Mouse (Mus musculus): Measurements from ENCODE around the gene Endod1. TPM values are rescaled to one million over a fixed set of nuclear protein-coding genes. Genes with fewer than 3 reads are reported as not detected.

The Endod1 gene
- 15.6 and 16.5 TPM in 2 replicates for polyA plus RNA-seq (2015; fragmentation: Nextera tagmentation; extraction: Ambion mirVana)

DNA sequence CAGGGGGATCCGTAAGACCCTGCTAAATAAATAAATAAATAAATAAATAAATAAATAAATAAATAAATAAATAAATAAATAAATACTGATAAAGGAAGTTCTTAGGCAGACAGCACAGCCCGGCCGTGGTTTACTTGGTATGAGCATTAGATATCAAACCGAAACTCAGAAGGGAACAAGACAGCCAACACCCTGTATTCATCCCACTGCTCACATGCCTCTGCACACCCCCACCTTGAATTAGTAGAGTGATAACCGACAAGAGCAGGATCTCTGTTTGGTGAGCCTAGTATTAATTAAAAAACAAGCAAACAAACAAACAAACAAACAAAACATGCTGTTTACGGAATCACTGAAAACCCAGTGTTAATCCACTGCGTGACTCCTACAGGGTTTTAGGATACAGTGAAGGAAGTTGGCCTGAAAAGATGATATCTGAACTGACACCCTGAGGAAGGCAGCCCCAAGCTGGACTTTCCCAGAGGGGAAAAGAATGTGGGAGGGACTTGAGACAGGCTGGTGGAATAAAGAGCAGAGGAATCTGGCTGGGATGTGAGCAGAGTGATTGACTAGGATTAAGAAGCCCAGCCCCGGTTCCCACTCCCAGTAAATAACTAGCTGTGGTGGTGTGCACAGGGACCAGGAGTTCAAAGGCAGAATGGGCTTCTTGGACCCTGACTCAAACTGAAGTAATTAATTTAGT is at the start of gene Endod1:
Gene Endod1, minus strand, starts transcription at position 155 of the 703 bp plus-strand sequence.
- 6% methylated on average over 8 of the region's 8 CpGs for WGBS
- Histone ChIP-seq H3K4me2 (peak within 1 kb of the TSS; percentile 91), H3K36me3 (no peaks in the 10 kb centered on the region), H3K4me3 (peak within 1 kb of the TSS; percentile 75), H3K27ac (replicated peaks) (peak within 1 kb of the TSS; percentile 87), H3K9ac (peak within 1 kb of the TSS; percentile 88), H3K4me1 (replicated peaks) (peaks cover 19% of the 10 kb centered on the region), H3K27me3 (peaks cover 18% of the 10 kb centered on the region), H3K9me3 (no peaks in the 10 kb centered on the region)
- peak; percentile 65 for ATAC-seq (ENCODE audit: low read depth)

DNA sequence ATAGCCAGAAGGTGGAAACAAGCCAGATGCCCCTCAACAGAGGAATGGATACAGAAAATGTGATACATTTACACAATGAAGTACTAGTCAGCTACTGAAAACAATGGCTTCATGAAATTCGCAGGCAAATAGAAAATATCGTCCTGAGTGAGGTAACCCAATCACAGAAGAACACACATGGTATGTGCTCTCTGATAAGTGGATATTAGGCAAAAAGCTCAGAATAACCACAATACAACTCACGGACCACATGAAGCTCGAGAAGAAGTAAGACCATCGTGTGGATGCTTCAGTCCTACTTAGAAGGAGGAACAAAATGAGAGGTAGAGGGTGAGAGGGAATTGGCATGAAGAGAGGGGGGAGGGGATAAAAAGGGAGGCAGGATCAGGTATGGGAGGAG is 27.8 kb upstream of the Endod1 start:
- H3K4me2 ChIP-seq, result no peak overlapping the region
- no peak overlapping the region for H3K9ac ChIP-seq
- 92% methylated on average over 5 of the region's 5 CpGs for WGBS
- H3K4me1 ChIP-seq (replicated peaks), result no peaks in the 10 kb centered on the region
- H3K9me3 ChIP-seq, result no peaks in the 10 kb centered on the region
- ATAC-seq (ENCODE audit: low read depth), result no peak
- no peaks in the 10 kb centered on the region for H3K27me3 ChIP-seq
- H3K36me3 ChIP-seq, result no peaks in the 10 kb centered on the region
- no peak overlapping the region for H3K4me3 ChIP-seq
- H3K27ac ChIP-seq (replicated peaks), result no peak overlapping the region

DNA sequence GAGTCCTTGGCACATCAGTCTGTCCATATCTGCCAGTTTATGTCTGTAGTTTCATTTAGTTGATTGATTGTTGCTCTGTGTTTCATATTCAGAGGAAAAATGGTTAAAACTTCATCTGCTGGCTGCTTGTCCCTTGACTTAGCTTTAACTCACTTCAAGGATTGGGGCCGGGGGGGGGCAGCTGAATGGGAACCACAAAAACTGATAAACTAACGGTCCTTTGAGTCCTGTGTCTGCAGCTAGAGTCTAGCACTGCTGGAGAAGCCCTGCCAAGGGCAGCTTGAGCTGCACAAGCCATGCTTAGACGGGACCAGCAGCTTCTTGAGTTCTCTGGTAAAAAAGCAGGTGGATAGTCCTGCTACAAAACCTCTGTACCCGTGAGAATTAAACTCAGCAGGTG is 26.7 kb upstream of the Endod1 start:
- Histone ChIP-seq H3K4me1 (replicated peaks) (no peaks in the 10 kb centered on the region), H3K4me3 (no peak overlapping the region), H3K36me3 (no peaks in the 10 kb centered on the region), H3K27me3 (no peaks in the 10 kb centered on the region), H3K27ac (replicated peaks) (no peak overlapping the region), H3K9ac (no peak overlapping the region), H3K4me2 (no peak overlapping the region), H3K9me3 (no peaks in the 10 kb centered on the region)
- no peak for ATAC-seq (ENCODE audit: low read depth)
- WGBS, result 76% methylated on average over 4 of the region's 4 CpGs

DNA sequence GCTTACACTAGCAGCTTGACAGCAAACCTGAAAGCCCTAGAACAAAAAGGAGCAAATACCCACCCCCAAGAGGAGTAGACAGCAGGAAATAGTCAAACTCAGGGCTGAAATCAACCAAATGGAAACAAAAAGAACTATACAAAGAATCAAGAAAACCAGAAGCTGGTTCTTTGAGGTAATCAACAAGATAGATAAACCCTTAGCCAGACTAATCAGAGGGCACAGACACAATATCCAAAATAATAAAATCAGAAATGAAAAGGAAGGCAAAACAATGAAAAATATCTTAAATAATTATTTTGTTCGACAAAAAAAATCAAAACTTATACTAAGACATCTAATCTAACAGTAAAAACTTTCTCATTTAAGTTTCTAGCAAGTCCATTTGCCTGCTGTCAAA is 24.7 kb upstream of the Endod1 start:
- Histone ChIP-seq H3K27ac (replicated peaks) (no peak overlapping the region), H3K36me3 (no peaks in the 10 kb centered on the region), H3K27me3 (no peaks in the 10 kb centered on the region), H3K4me3 (no peak overlapping the region), H3K9me3 (no peaks in the 10 kb centered on the region), H3K4me1 (replicated peaks) (no peaks in the 10 kb centered on the region), H3K4me2 (no peak overlapping the region), H3K9ac (no peak overlapping the region)
- 78% methylated on average over 1 of the region's 1 CpGs for WGBS
- ATAC-seq (ENCODE audit: low read depth), result no peak

DNA sequence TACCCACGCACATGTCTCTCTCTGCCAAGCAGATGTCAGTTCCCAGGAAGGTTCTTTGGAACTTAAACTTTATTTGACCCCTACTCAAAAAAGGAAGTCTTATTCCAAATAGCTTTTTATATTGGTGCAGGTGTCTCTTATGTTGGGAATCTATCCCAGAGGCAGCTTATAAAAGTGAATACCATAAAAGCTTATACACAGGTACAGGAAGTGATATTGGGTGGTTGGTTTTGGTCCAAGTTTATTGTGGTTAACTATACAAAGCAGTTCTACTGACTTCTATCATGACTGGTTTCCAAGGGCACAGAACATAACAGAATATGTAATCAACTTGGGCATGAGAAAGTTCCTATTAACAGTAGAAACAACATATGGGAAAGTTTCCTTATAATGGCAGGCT is 20.8 kb upstream of the Endod1 start:
- H3K4me2 ChIP-seq, result no peak overlapping the region
- no peaks in the 10 kb centered on the region for H3K4me1 ChIP-seq (replicated peaks)
- no peaks in the 10 kb centered on the region for H3K36me3 ChIP-seq
- H3K4me3 ChIP-seq, result no peak overlapping the region
- H3K9ac ChIP-seq, result no peak overlapping the region
- WGBS, result 89% methylated on average over 1 of the region's 1 CpGs
- no peaks in the 10 kb centered on the region for H3K9me3 ChIP-seq
- ATAC-seq (ENCODE audit: low read depth), result no peak
- H3K27me3 ChIP-seq, result no peaks in the 10 kb centered on the region
- H3K27ac ChIP-seq (replicated peaks), result no peak overlapping the region

DNA sequence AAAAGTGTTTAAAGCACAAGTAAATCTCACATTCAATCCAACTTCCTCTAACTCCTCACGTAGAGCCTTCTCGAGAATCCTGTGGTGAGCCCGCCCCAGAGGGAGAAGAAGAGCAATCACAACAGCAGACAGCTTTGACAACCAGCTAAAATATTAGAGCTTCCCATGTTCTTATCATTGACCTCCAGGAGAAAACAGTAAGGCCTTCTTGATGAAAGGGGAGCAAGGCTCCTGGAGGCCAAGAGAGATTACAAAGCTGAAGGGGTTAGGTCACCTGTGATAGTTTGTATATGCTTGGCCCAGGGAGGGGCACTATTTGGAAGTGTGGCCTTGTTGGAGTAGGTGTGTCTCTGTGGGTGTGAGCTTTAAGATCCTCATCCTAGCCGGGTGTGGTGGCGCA is 19.1 kb upstream of the Endod1 start:
- no peaks in the 10 kb centered on the region for H3K4me1 ChIP-seq (replicated peaks)
- no peak overlapping the region for H3K4me3 ChIP-seq
- ATAC-seq (ENCODE audit: low read depth), result no peak

DNA sequence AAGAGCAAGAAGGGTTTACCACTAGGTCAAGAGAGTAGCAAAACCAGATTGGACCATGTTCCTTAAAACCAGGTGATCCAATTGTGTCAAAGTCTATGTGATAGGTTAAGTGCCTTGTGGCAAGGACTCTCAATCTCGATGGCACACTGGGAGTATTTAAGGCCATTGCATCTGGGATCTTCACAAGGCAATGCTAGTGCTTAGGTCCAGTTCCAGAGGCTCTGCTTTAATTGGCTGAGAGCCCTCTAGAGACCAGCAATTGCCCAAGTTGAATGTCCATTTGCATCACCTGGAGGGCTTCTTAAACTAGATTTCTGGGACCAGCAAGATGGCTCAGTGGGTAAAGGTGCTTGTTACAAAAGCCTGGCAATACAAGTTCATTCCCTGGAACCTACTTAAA is 17.6 kb upstream of the Endod1 start:
- H3K36me3 ChIP-seq, result no peaks in the 10 kb centered on the region
- no peak overlapping the region for H3K27ac ChIP-seq (replicated peaks)
- no peaks in the 10 kb centered on the region for H3K27me3 ChIP-seq
- H3K4me3 ChIP-seq, result no peak overlapping the region
- no peaks in the 10 kb centered on the region for H3K4me1 ChIP-seq (replicated peaks)
- H3K4me2 ChIP-seq, result no peak overlapping the region
- ATAC-seq (ENCODE audit: low read depth), result no peak
- no peak overlapping the region for H3K9ac ChIP-seq
- no peaks in the 10 kb centered on the region for H3K9me3 ChIP-seq
- WGBS, result 78% methylated on average over 1 of the region's 1 CpGs

More for the DNA sequence above, 19.1 kb upstream of the Endod1 start:
- WGBS, result 93% methylated on average over 5 of the region's 5 CpGs
- Histone ChIP-seq H3K27me3 (no peaks in the 10 kb centered on the region), H3K9ac (no peak overlapping the region), H3K9me3 (no peaks in the 10 kb centered on the region), H3K27ac (replicated peaks) (no peak overlapping the region), H3K36me3 (no peaks in the 10 kb centered on the region), H3K4me2 (no peak overlapping the region)

DNA sequence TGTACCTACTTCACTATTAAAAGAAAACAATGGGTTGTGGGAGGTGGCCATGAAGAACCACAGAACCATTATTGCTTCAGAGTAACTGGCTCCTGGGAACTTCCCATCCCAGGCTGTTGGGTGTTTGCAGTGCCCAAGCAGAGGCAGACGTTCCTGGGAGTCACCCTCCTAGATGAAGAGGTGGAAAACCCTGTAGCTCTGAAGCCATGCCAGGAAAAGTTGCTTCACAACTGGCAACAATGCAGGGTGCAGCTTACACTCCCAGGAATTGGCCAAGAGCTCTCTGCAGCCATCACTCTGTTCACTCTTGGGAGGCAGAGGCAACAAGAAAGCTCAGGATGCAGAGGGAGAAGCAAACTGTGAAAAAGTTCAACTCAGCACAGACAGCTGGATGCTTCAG is 16.8 kb upstream of the Endod1 start:
- no peaks in the 10 kb centered on the region for H3K4me1 ChIP-seq (replicated peaks)
- H3K4me3 ChIP-seq, result no peak overlapping the region
- no peak overlapping the region for H3K9ac ChIP-seq
- ATAC-seq (ENCODE audit: low read depth), result no peak
- H3K36me3 ChIP-seq, result no peaks in the 10 kb centered on the region
- no peaks in the 10 kb centered on the region for H3K9me3 ChIP-seq
- no peaks in the 10 kb centered on the region for H3K27me3 ChIP-seq
- no peak overlapping the region for H3K4me2 ChIP-seq
- H3K27ac ChIP-seq (replicated peaks), result no peak overlapping the region
- 65% methylated on average over 1 of the region's 1 CpGs for WGBS

DNA sequence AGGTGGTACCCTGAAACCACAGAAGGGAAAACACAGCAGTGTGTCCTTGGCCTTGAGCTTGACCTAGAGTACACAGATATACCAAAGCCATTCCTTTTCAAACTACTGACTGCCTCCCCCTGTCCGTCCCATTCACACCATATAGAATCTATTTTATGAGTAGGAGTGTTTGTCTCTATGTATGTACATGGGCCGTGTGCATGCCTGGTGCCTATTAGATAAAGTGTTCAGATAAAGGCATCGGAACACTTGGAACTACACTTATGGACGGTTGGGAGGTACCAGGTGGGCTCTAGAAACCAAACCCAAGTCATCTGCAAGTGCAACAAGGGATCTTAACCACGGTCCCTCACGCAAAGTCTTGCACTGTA is 16.1 kb upstream of the Endod1 start:
- Histone ChIP-seq H3K4me2 (no peak overlapping the region), H3K27me3 (no peaks in the 10 kb centered on the region), H3K9me3 (no peaks in the 10 kb centered on the region), H3K9ac (no peak overlapping the region), H3K4me1 (replicated peaks) (no peaks in the 10 kb centered on the region), H3K27ac (replicated peaks) (no peak overlapping the region), H3K4me3 (no peak overlapping the region), H3K36me3 (no peaks in the 10 kb centered on the region)
- ATAC-seq (ENCODE audit: low read depth), result no peak
- 90% methylated on average over 6 of the region's 6 CpGs for WGBS

DNA sequence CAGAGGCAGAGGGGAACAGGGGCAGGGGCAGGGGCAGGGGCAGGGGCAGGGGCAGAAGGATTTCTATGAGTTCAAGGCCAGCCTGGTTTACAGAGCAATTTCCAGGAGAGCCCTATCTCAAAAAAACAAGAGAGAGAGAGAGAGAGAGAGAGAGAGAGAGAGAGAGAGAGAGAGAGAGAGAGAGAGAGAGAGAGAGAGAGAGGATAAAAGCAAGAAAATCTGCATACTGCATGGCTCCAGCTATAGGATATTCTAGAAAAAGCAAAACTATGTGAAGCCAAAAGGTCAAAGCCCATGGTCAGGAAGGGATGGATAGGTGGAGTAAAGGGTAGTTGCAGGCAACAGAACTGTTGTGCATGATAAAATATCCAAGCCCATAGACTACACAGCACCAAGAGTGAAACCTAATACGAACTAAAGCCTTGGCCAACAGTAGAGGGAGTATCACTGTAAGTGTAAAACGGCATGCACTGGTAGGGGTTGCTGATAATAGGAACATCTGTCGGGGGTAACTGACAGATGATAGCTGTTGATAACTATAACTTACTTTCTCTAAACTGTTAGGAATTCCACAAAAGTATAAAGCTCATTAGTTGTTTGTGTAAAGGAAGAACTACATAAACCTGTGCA is 15.6 kb upstream of the Endod1 start:
- Histone ChIP-seq H3K4me3 (no peak overlapping the region), H3K4me1 (replicated peaks) (no peaks in the 10 kb centered on the region), H3K4me2 (no peak overlapping the region), H3K27ac (replicated peaks) (no peak overlapping the region), H3K9me3 (no peaks in the 10 kb centered on the region), H3K27me3 (no peaks in the 10 kb centered on the region), H3K36me3 (no peaks in the 10 kb centered on the region), H3K9ac (no peak overlapping the region)
- 80% methylated on average over 3 of the region's 3 CpGs for WGBS
- ATAC-seq (ENCODE audit: low read depth), result no peak

DNA sequence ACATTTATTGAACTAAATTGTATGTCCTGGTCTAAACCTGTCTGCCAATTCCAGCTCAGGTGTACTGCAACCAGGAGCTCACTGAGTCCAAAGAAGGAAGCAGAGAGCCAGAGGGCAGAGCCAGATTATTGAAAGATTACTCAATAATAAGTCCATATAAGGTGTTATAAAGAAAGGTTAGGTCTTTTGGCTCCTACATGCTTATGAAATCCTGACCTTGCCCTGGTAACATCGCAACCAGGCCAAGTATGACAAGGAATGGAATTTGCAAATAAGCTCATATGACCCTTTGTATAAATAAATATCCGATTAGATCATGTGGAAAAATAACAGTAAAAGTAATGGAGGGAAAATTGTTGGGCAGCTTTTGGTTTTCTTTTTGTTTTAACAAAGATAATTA is 14.8 kb upstream of the Endod1 start:
- 76% methylated on average over 2 of the region's 2 CpGs for WGBS
- H3K27me3 ChIP-seq, result no peaks in the 10 kb centered on the region
- H3K4me2 ChIP-seq, result no peak overlapping the region
- H3K36me3 ChIP-seq, result no peaks in the 10 kb centered on the region
- H3K27ac ChIP-seq (replicated peaks), result no peak overlapping the region
- no peaks in the 10 kb centered on the region for H3K4me1 ChIP-seq (replicated peaks)
- no peak for ATAC-seq (ENCODE audit: low read depth)
- no peak overlapping the region for H3K9ac ChIP-seq
- H3K9me3 ChIP-seq, result no peaks in the 10 kb centered on the region
- H3K4me3 ChIP-seq, result no peak overlapping the region

DNA sequence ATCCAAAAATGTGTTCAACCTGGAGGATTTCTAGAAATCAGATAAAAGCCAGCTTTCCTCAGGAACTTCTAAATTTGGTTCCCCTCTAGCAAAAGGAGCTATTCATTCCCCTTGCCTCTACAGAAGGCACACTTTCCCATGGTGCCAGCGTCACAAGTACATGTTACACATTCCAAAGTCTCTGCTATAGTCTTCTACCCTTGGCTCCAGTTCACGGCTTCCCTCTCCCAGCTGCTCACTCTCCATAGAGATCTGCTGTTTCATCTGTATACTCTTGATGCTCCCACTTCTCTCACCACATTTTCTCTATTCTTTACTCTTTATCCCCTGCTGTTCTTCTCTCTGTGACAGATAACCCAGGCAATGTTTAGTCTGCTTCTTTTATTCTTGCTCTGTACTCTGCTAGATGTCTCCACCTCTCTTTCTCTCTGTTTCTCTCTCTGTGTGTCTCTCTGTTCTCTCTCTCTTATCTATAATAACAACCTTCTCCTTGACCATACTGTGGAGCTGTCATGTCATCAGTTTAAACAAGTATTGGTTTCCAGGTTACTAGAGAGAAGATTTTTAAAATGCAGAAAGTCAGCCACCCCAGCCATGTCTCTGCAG is 13.8 kb upstream of the Endod1 start:
- Histone ChIP-seq H3K4me1 (replicated peaks) (no peaks in the 10 kb centered on the region), H3K4me2 (no peak overlapping the region), H3K27me3 (no peaks in the 10 kb centered on the region), H3K9me3 (no peaks in the 10 kb centered on the region), H3K36me3 (no peaks in the 10 kb centered on the region), H3K9ac (no peak overlapping the region), H3K27ac (replicated peaks) (no peak overlapping the region), H3K4me3 (no peak overlapping the region)
- ATAC-seq (ENCODE audit: low read depth), result no peak
- WGBS, result 30% methylated on average over 2 of the region's 2 CpGs
